Comparison of ENCODE assay signal across 15 mouse cellular contexts in the genomic region with DNA sequence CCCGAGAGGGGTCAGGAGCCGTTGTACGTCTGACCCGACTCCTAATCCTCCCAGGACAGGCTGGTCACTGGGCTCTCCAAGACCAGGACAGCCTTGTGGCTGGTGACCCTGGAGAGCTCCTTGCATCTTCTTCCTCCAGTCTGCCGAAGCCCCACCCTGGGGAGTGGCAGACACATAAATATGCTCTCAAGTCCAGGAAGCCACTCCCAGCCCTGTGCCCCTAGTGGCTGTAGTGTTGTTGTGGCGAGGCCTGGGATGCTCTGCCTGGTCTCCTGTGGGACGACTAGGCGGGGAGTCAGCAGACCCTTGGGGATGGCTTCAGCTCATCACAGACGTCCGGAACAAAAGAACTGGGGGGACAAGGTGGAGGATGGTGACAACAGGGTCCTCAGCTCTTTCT. TPM values are rescaled to one million over a fixed set of nuclear protein-coding genes. Genes with fewer than 3 reads are reported as not detected.
DNase-seq lines count a peak whose midpoint lies in the region; TF ChIP-seq lines count a peak whose summit lies in the region.
"Had no signal": no experiment of that assay in that cellular context is flagged by ENCODE, and none has a peak within 500 bp of the region (broad histone marks: within the 10 kb centered on the region; RNA-seq: fewer than 3 reads in every experiment).

No protein-coding gene starts in this region.

- no peak for TF ChIP-seq CTCF in E14TG2a.4 (conservative IDR thresholded peaks at IDR 0.05; ENCODE audit: low read length)

- H3K36me3 ChIP-seq in E14TG2a.4 (ENCODE audit: insufficient read depth, low read length): peaks cover 59% of the 10 kb centered on the region

- WGBS in large intestine, adult 2 months: 37% methylated on average over 10 of the region's 10 CpGs

- peak overlapping the region; percentile 17 for H3K4me3 ChIP-seq in E14TG2a.4 (replicated peaks; ENCODE audit: low read length)
- H3K4me3 ChIP-seq: forebrain, embryonic 12.5 days; liver, embryonic 15.5 days; myocyte had no signal

- H3K9me3 ChIP-seq in E14TG2a.4 (ENCODE audit: low read length): no peaks in the 10 kb centered on the region
- H3K9me3 ChIP-seq: forebrain, embryonic 12.5 days; liver, embryonic 15.5 days had no signal

- H3K4me1 ChIP-seq in E14TG2a.4 (replicated peaks; ENCODE audit: low read depth, low read length): peaks cover 29% of the 10 kb centered on the region
- H3K4me1 ChIP-seq: forebrain, embryonic 12.5 days had no signal

- peak; percentile 31 to 42 for DNase-seq in kidney, postnatal 4 days
- DNase-seq in kidney, postnatal 10 days: no peak
- DNase-seq in R1 (ENCODE audit: low read depth, low spot score): peak; percentile 82
- DNase-seq in large intestine, adult 2 months (ENCODE audit: low read depth, low spot score): peak; percentile 72
- no peak for DNase-seq in cerebellum, postnatal 25 days
- DNase-seq in urinary bladder, adult 2 months (ENCODE audit: low spot score): no peak
- DNase-seq: adrenal gland, adult 8-10 months; cerebellum, adult 9-11 months; heart, postnatal 10 days; thymus, adult 2 months had no signal

- 0 out of 2 replicates have a peak, but pooled peaks cover 5% of the 10 kb centered on the region for H3K27me3 ChIP-seq in E14TG2a.4 (ENCODE audit: insufficient read depth, low read length)
- H3K27me3 ChIP-seq: forebrain, embryonic 12.5 days had no signal

RNA-seq across cellular contexts. Expression of gene Nkpd1, which starts 13.4 kb away (rescaled TPM):
- 0.19 and 0.21 TPM in 2 replicates for polyA plus RNA-seq in large intestine, adult 2 months (2012; rRNA removed)
- polyA plus RNA-seq in urinary bladder, adult 2 months (2012; rRNA removed): 1.5 and 1.6 TPM in 2 replicates
- polyA plus RNA-seq: embryonic facial prominence, embryonic 11.5 days; forebrain, embryonic 12.5 days; liver, embryonic 15.5 days had no signal

RNA-seq across cellular contexts. Expression of gene Trappc6a, which starts 22.9 kb away (rescaled TPM):
- polyA plus RNA-seq in large intestine, adult 2 months (2012; rRNA removed): 106 and 108 TPM in 2 replicates
- polyA plus RNA-seq in urinary bladder, adult 2 months (2012; rRNA removed): 58.7 and 77.3 TPM in 2 replicates

RNA-seq across cellular contexts. Expression of gene Bloc1s3, which starts 22.9 kb away (rescaled TPM):
- polyA plus RNA-seq in large intestine, adult 2 months (2012; rRNA removed): 8.3 and 11.1 TPM in 2 replicates
- polyA plus RNA-seq in urinary bladder, adult 2 months (2012; rRNA removed): 6.6 and 7.4 TPM in 2 replicates

RNA-seq across cellular contexts. Expression of gene Ppp1r37, which starts 31.8 kb away (rescaled TPM):
- 77.1 and 78.1 TPM in 2 replicates for polyA plus RNA-seq in large intestine, adult 2 months (2012; rRNA removed)
- 61.4 and 64.8 TPM in 2 replicates for polyA plus RNA-seq in urinary bladder, adult 2 months (2012; rRNA removed)

RNA-seq across cellular contexts. Expression of gene Zfp296, which starts 46.0 kb away (rescaled TPM):
- 2.5 and 4.2 TPM in 2 replicates for polyA plus RNA-seq in large intestine, adult 2 months (2012; rRNA removed)
- polyA plus RNA-seq in urinary bladder, adult 2 months (2012; rRNA removed): 6.2 and 7.0 TPM in 2 replicates

Comparison
In these comparisons a context has a peak if more than half of its experiments do, and no peak if none do; other contexts are left out.
1. DNase-seq: peak in kidney, postnatal 4 days (2 of 2), R1 (single experiment) and large intestine, adult 2 months (single experiment); none in kidney, postnatal 10 days (single experiment), cerebellum, postnatal 25 days (0 of 2) and urinary bladder, adult 2 months (single experiment).